Mouse (Mus musculus) layer of hippocampus, adult 2 months (tissue): ENCODE measurements around the gene Fchsd2. TPM values are rescaled to one million over a fixed set of nuclear protein-coding genes. Genes with fewer than 3 reads are reported as not detected.

Experiments
- DNase-seq, 2 experiments: peaks; one replicate each; pipeline ENCODE4 v3.0.0; 2022; ENCODE audit warnings: low spot score in 2 of 2
- H3K27ac ChIP-seq: fragments of 200-600 bp; 2 replicates; pipeline ENCODE4 v1.8.1; 2022
- H3K4me3 ChIP-seq: fragments of 200-600 bp; 2 replicates; pipeline ENCODE4 v1.8.1; 2022; ENCODE audit warnings: mild to moderate bottlenecking
- CTCF ChIP-seq: fragments of 200-600 bp; conservative IDR thresholded peaks from 2 replicates; pipeline ENCODE4 v1.8.1; 2022; ENCODE audit warnings: antibody characterized with exemption, mild to moderate bottlenecking, moderate library complexity
- total RNA-seq, 2 experiments: library from RNA; stranded (reverse); gene quantifications; 2 replicates each; pipeline ENCODE4 v1.2.3; 2021

Gene Fchsd2
- total RNA-seq, 2 experiments from 2014 or later, result 38.5 to 41.2 TPM

- TF ChIP-seq CTCF, result no peak
- H3K27ac ChIP-seq, result no peak overlapping the region
Observed at GRCm38 (mm10) chr7:101292086-101292485, 199.4 kb downstream of the Fchsd2 start.

GRCm38 (mm10) chr7:101292696-101293095 lies 200.0 kb downstream of the Fchsd2 start:
- H3K4me3 ChIP-seq, result no peak overlapping the region
- DNase-seq, result no peak
- H3K27ac ChIP-seq, result no peak overlapping the region
- no peak for TF ChIP-seq CTCF

More at GRCm38 (mm10) chr7:101292086-101292485, 199.4 kb downstream of the Fchsd2 start:
- no peak for DNase-seq
- no peak overlapping the region for H3K4me3 ChIP-seq

- DNase-seq, result no peak
- no peak overlapping the region for H3K4me3 ChIP-seq
- H3K27ac ChIP-seq, result no peak overlapping the region
- TF ChIP-seq CTCF, result no peak
Observed at GRCm38 (mm10) chr7:101293138-101293537, 200.5 kb downstream of the Fchsd2 start.

- Histone ChIP-seq H3K4me3 (no peak overlapping the region), H3K27ac (no peak overlapping the region)
- no peak for TF ChIP-seq CTCF
- DNase-seq, result no peak
Observed at GRCm38 (mm10) chr7:101293611-101294010, 200.9 kb downstream of the Fchsd2 start.

GRCm38 (mm10) chr7:101295438-101295837 lies 202.8 kb downstream of the Fchsd2 start:
- DNase-seq, result no peak
- TF ChIP-seq CTCF, result no peak
- Histone ChIP-seq H3K4me3 (no peak overlapping the region), H3K27ac (no peak overlapping the region)

- DNase-seq, result peak; percentile 87 to 90
- Histone ChIP-seq H3K27ac (peak overlapping the region; percentile 77), H3K4me3 (peak overlapping the region; percentile 49)
- TF ChIP-seq CTCF, result peak; percentile 64
Observed at GRCm38 (mm10) chr7:101296252-101297022, 203.8 kb downstream of the Fchsd2 start.

GRCm38 (mm10) chr7:101297023-101297405 lies 204.4 kb downstream of the Fchsd2 start:
- H3K4me3 ChIP-seq, result peak overlapping the region; percentile 49
- DNase-seq, result no peak
- no peak for TF ChIP-seq CTCF
- peak overlapping the region; percentile 77 for H3K27ac ChIP-seq

- H3K27ac ChIP-seq, result no peak overlapping the region
- no peak for DNase-seq
- no peak overlapping the region for H3K4me3 ChIP-seq
- no peak for TF ChIP-seq CTCF
Observed at GRCm38 (mm10) chr7:101298375-101298774, 205.7 kb downstream of the Fchsd2 start.

GRCm38 (mm10) chr7:101301361-101301880 lies 208.8 kb downstream of the Fchsd2 start:
- peak overlapping the region; percentile 90 for H3K27ac ChIP-seq
- H3K4me3 ChIP-seq, result peak overlapping the region; percentile 95
- no peak for DNase-seq
- no peak for TF ChIP-seq CTCF

GRCm38 (mm10) chr7:101301881-101302456 lies 209.3 kb downstream of the Fchsd2 start, which contains the start of gene Atg16l2:
Gene Atg16l2 (minus strand): TSS chr7:101302251.
- peak within 1 kb of the TSS; percentile 95 for H3K4me3 ChIP-seq
- TF ChIP-seq CTCF, result peak; percentile 74
- DNase-seq, result peak; percentile 89
- peak within 1 kb of the TSS; percentile 90 for H3K27ac ChIP-seq

GRCm38 (mm10) chr7:101302691-101303090 lies 210.0 kb downstream of the Fchsd2 start:
- 0 out of 2 replicates have a peak, but pooled peaks have one; percentile 3 for TF ChIP-seq CTCF
- DNase-seq, result no peak
- Histone ChIP-seq H3K4me3 (peak overlapping the region; percentile 95), H3K27ac (peak overlapping the region; percentile 90)

- TF ChIP-seq CTCF, result no peak
- no peak overlapping the region for H3K4me3 ChIP-seq
Observed at GRCm38 (mm10) chr7:101306841-101307240, 214.2 kb downstream of the Fchsd2 start.

GRCm38 (mm10) chr7:101309985-101310326 lies 217.3 kb downstream of the Fchsd2 start:
- TF ChIP-seq CTCF, result no peak
- H3K4me3 ChIP-seq, result peak overlapping the region; percentile 74
- H3K27ac ChIP-seq, result peak overlapping the region; percentile 97
- DNase-seq, result no peak

More at GRCm38 (mm10) chr7:101306841-101307240, 214.2 kb downstream of the Fchsd2 start:
- no peak overlapping the region for H3K27ac ChIP-seq
- DNase-seq, result no peak
